Mouse (Mus musculus) monocyte, adult 2 months (primary cell): ENCODE results near the gene Hdac4.

Experiments used
- DNase-seq, 2 experiments: peaks; one replicate each; pipeline ENCODE4 v3.0.0; 2022; ENCODE audit warnings: low spot score in 2 of 2, low read depth in 1 of 2

Gene Hdac4

GRCm38 (mm10) chr1:92179070-92179469 is 16.4 kb downstream of the Hdac4 start:
- no peak for DNase-seq

DNA sequence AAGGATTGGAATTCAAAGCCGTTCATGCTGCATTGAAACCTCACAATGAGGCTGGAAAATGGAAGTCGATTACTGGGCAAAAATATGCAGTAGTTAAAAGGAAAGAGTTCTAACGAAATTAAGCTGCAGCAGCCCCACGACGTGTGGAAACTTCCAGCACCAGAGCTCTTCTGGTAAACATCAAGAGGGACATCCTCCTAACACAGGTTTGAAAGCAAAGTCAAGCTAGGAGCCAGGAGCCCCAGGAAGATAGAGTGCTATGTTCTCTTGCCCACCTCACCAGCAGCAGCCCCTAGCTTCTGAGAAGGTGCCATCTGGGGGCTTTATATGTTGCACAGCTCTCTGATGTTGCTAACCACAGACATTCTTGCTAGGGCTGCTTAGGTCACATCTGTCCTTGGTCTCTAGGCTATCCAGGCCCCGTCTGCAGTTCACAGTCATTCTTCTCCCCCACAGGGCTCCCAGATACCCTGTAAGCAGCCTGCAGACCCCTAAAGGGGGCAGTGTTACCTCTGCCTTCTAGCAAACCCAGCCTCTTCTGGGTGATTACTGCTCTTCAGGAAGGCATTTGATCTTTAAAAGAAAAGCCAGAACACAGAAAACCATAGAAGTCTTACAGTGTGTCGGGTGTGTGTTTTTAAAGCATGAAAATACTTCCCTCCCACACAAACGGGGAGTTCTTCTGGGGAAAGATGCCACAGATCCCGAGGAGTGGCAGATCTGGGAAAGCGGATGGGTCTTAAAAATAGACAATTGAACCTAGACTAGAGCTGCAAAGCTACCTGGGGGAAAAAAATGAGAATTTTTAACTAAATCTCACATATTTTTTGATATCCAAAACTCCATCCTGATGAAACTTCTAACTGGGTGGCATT is 17.2 kb downstream of the Hdac4 start:
- DNase-seq: no peak

DNA sequence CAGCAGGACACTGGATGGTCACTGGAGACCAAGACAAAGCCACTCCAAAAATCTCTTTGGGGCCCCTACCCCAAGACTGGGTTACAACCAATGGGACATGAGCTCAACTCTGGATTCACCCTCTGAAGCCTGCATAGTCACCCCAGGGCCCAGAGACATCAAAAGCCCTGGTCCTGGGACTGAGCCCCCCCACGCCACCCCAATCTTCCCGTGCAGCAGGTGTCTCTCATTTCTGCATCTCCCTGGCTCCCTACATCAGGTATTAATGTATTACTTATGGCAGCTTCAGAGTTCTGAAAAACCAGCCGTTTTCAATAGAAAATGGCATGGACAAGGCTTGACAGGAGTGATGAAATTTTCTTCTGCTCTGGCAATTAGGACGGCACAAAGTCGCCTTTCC is 17.9 kb downstream of the Hdac4 start:
- no peak for DNase-seq

GRCm38 (mm10) chr1:92177196-92177595 is 18.3 kb downstream of the Hdac4 start:
- DNase-seq: no peak

- no peak for DNase-seq
Measured at GRCm38 (mm10) chr1:92175266-92175665, 20.2 kb downstream of the Hdac4 start.

DNA sequence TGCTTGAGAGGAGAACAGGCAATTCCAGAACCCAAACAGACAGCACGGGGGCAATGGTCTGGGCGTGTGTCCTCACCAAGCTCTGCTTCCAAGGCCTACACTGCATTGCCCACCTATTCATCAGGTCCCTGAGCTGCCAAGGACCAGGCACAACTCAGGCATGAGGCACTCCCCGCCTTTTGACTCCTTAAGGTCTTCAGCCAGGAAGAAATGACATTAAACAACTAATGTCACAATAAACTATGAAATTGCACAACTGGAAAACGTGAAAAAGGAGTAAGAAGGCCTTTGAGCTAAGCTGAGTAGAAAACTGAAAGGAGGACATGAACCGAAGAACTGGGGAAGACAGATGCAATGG is 20.6 kb downstream of the Hdac4 start:
- no peak for DNase-seq

- no peak for DNase-seq
Measured at GRCm38 (mm10) chr1:92174251-92174897, 21.1 kb downstream of the Hdac4 start.

GRCm38 (mm10) chr1:92170616-92171235 is 24.8 kb downstream of the Hdac4 start:
- no peak for DNase-seq

GRCm38 (mm10) chr1:92169776-92170055 is 25.8 kb downstream of the Hdac4 start:
- no peak for DNase-seq

DNA sequence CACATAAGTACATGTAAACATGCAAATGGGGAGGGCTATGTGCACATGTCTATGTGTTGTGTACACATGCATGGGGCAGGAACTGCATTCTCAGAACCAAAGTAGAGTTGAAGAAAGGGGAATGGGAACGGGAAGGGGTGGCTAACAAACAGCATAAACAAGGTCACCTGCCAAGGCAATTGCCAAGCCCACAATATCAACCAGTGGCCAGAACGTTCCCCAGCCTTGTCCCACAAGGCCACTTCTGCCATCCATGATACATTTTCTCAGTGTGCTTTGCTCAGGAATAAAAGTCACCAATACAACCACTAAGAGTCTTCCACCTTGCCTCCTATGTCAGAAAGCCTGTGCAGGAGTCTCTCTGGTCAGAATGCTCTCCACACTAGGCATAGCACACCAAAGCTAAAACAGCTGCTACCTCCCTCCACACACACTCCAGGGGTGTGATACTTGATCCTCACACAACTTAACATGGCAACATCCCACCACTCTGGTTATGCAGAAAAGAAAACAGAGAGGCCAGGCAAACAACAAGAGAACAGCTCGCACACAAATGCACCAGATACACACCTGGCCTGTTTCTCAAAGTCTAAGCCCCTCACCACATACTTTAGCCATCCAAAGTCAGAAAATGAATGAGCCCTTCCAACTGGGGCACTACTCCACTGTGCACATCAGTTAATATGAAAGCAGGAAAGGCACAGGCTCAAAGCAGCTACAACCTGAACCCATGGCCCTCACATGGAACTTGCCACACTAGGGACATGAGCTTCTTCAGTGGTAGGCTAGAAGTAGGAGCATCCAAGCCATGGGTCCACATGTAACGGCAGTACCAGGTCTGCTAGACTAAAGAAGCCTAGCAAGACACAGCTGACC is 26.4 kb downstream of the Hdac4 start:
- no peak for DNase-seq

GRCm38 (mm10) chr1:92163932-92164331 is 31.6 kb downstream of the Hdac4 start:
- no peak for DNase-seq

DNA sequence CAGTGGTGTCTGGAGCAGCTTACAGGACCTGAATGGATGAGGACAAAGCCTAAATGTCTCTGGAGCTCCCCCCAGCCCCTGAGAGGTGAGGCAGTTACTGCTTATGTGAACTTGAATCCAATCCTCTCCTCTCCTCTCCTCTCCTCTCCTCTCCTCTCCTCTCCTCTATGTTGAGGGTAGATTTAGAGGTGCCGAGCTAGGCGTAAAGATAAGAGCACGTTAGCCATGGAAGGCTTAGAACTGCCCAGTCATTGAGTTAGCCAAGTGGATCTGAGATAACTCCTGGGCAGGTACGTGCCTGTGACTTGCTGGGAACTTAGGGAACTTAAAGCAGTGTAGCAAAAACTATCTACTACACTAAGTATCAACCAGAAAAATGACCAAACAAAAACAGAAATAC is 35.7 kb downstream of the Hdac4 start:
- no peak for DNase-seq

DNA sequence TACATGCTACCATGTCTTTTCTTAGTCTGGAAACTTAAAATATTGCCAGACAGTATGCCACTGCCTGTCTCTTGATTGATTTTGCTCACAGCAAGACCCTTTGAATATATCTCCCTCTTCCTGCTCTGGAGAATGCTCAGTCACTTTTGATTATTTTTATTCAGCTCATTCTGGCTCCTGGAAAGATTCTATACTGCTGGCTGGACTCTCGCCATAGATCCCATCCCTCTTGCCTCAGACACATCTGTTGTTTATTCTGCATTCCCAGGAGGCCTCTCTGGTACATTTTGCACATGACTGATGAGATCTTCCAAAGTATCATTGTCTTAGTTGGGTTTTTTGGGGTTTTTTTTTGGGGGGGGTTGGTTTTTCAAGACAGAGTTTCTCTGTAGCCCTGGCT is 45.3 kb downstream of the Hdac4 start:
- DNase-seq: no peak

DNA sequence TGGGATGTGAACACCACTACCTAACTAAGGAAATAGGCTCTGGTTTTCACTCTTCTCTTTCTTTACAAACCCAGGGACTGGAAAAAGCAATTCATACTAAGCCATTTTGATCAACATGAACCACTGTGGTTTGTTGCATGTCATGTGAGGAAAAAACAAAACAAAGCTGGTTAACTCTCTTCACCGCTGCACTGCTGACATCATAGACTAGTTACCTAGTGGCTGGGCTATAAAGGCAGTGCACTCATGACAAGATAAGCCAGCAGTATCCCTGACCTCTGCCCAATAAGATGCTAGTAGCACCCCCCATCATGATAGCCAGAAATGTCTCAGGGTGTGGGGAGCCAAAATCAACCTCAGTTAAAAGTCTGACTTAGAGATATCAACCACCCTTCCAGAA is 47.0 kb downstream of the Hdac4 start:
- no peak for DNase-seq

GRCm38 (mm10) chr1:92144868-92145534 is 50.5 kb downstream of the Hdac4 start:
- DNase-seq: no peak

GRCm38 (mm10) chr1:92143331-92143895 is 52.1 kb downstream of the Hdac4 start:
- DNase-seq: no peak

DNA sequence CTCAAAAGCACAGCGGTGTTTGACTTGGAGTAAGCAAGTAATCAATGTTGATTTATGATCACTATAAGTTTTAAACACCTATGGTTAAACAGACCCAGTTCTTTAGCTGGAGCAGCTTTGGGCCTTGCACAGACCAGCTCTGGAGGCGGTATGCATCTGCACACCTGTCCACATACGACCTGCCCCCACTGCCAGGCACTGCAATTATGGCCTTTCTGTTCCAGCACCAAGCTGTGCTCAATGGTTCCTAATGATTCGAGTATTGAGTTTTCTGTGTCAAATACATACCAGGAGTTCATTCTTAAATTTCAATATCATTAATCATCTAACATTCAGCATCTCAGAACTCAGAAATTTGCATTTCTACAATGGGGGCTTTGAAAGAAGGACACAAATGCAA is 52.7 kb downstream of the Hdac4 start:
- DNase-seq: no peak

DNA sequence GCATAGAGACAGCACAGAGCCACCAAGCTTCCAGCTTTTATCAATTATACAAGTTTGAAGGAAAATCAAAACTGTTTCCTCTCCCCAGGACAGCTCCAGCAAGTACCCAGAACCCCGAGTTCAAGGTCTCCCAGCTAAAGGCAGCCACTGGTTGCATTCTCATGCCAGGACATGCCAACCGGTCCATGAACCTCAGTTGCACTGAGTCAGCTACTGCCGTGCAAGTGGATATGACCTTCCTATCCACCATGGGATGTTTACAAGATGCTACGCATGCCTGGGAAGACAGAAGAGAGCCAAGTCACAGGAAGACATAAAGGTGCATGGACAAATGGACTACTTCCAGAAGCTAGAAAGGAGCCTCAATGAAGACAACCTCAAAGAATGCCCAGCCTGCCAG is 56.5 kb downstream of the Hdac4 start:
- no peak for DNase-seq

GRCm38 (mm10) chr1:92137136-92137848 is 58.2 kb downstream of the Hdac4 start:
- no peak for DNase-seq

DNA sequence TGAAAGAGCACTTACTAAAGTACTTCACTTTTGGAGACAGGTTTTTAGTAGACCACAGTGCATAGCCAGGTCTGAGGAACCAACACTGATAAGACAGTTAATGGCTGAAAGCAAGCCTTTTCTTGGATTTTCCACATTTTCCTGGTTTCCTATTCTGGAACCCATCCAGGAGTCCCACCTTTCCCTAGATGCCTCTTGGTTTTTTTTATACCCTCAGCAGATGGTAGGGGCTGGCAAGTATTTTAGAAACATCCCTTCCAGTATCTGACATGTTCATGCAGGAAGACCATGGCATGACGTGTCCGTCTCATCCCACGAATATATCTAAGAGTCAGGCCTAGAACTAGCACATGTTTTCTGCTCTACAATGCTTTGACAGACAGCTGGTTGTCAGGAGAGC is 59.1 kb downstream of the Hdac4 start:
- no peak for DNase-seq
